Mouse (Mus musculus): ENCODE measurements at regions not wholly inside any gene's neighbourhood (a gene's known extent, or its start where the extent isn't known, plus 50 kb on each side); places are given as distances from the start of the nearest gene placed in this dataset.

DNA sequence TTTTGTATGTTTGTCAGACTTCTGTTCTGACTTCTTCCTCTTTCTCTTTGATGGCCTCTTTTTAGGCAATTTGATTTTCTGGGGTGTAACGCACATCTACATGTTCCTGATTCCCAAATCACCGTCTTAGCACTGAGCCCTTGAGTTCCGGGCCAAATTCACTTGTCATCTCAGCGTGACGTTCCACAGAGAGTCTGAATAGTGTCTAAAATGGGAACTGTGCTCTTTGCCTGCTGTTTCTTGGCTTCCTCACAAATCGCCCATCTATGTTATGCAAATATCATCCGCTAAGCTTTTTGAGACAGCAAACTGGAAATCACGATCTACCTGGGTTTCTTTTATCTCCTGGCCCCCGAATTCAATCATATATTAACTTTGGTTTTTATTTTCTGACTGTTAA, 223.8 kb upstream of the Gm6793 start:
- TF ChIP-seq CTCF (IDR thresholded peaks at IDR 0.05; ENCODE audit: borderline replicate concordance, insufficient read depth, low read length) (no peak), POLR2A (IDR thresholded peaks at IDR 0.05; ENCODE audit: low read depth, low read length) (no peak)
